Comparison of ENCODE assay signal across 34 mouse cellular contexts in genomic region chr10:52160604-52161003, GRCm38 (mm10). TPM values are rescaled to one million over a fixed set of nuclear protein-coding genes. Genes with fewer than 3 reads are reported as not detected.
DNase-seq lines count a peak whose midpoint lies in the region; ATAC-seq and TF ChIP-seq lines count a peak whose summit lies in the region.
"Had no signal": no experiment of that assay in that cellular context is flagged by ENCODE, and none has a peak within 500 bp of the region (broad histone marks: within the 10 kb centered on the region; RNA-seq: fewer than 3 reads in every experiment).

No protein-coding gene starts in this region.

- no peak overlapping the region for H3K4me3 ChIP-seq in kidney, postnatal 0 days (replicated peaks; ENCODE audit: low read depth, low read length)
- H3K4me3 ChIP-seq in lung, postnatal 0 days (ENCODE audit: low read depth, low read length), result no peak overlapping the region
- H3K4me3 ChIP-seq: embryonic facial prominence, embryonic 12.5 days; kidney, embryonic 15.5 days; midbrain, embryonic 15.5 days had no signal

- H3K4me1 ChIP-seq in kidney, postnatal 0 days (replicated peaks; ENCODE audit: insufficient read depth, low read length), result no peaks in the 10 kb centered on the region
- no peaks in the 10 kb centered on the region for H3K4me1 ChIP-seq in lung, postnatal 0 days (ENCODE audit: insufficient read depth, low read depth, low read length)
- H3K4me1 ChIP-seq: embryonic facial prominence, embryonic 12.5 days; kidney, embryonic 15.5 days; midbrain, embryonic 15.5 days had no signal

- ATAC-seq in kidney, postnatal 0 days (replicated peaks; ENCODE audit: low FRiP score, low read depth), result no peak
- no peak for ATAC-seq in lung, postnatal 0 days
- ATAC-seq: forebrain, embryonic 14.5 days; midbrain, embryonic 15.5 days; Patski had no signal

- DNase-seq in kidney, postnatal 0 days (ENCODE audit: low spot score), result no peak
- DNase-seq in kidney, postnatal 14 days, result no peak
- no peak for DNase-seq in lung, postnatal 0 days (ENCODE audit: low spot score)
- DNase-seq in lung, postnatal 14 days, result no peak
- peak; percentile 10 for DNase-seq in ZHBTc4 (ENCODE audit: low read depth, low spot score)
- no peak for DNase-seq in spleen, postnatal 4 days (ENCODE audit: low spot score in 2 of 2)
- no peak for DNase-seq in left cerebral cortex, adult 11 months (ENCODE audit: low spot score)
- DNase-seq: adrenal gland, postnatal 25 days; B cell, adult 2 months; cerebellum, adult 18-20 months; cerebellum, postnatal 10 days; gastrocnemius, postnatal 25 days; heart, adult 11 months; heart, postnatal 36 days; kidney, adult 18-20 months; kidney, postnatal 4 days; liver; lung, adult 18-20 months; right cerebral cortex, postnatal 25 days; thymus, adult 18-20 months; thymus, postnatal 25 days had no signal

- peak; percentile 12; the same call in 1 of the 2 replicates for TF ChIP-seq CTCF in kidney, postnatal 0 days (IDR thresholded peaks at IDR 0.05; ENCODE audit: low read depth)
- peak; percentile 55 for TF ChIP-seq CTCF in lung, postnatal 0 days (IDR thresholded peaks at IDR 0.05)

- no peaks in the 10 kb centered on the region for H3K36me3 ChIP-seq in kidney, postnatal 0 days (ENCODE audit: insufficient read depth, low read length)
- no peaks in the 10 kb centered on the region for H3K36me3 ChIP-seq in lung, postnatal 0 days (ENCODE audit: insufficient read depth, low read length)
- H3K36me3 ChIP-seq: embryonic facial prominence, embryonic 12.5 days; G1E; kidney, embryonic 15.5 days; midbrain, embryonic 15.5 days had no signal

- H3K9ac ChIP-seq in kidney, postnatal 0 days (ENCODE audit: low read depth, low read length), result no peak overlapping the region
- H3K9ac ChIP-seq in lung, postnatal 0 days (replicated peaks; ENCODE audit: low read depth), result no peak overlapping the region
- H3K9ac ChIP-seq: embryonic facial prominence, embryonic 12.5 days; hindbrain, embryonic 14.5 days; kidney, embryonic 15.5 days; midbrain, embryonic 15.5 days had no signal

- no peaks in the 10 kb centered on the region for H3K27me3 ChIP-seq in kidney, postnatal 0 days (ENCODE audit: insufficient read depth, low read length)
- no peaks in the 10 kb centered on the region for H3K27me3 ChIP-seq in lung, postnatal 0 days (replicated peaks; ENCODE audit: insufficient read depth, low read length)
- H3K27me3 ChIP-seq: embryonic facial prominence, embryonic 12.5 days; kidney, embryonic 15.5 days; midbrain, embryonic 15.5 days had no signal

- TF ChIP-seq EP300 in lung, postnatal 0 days (IDR thresholded peaks at IDR 0.05), result no peak

- no peak overlapping the region for H3K4me2 ChIP-seq in kidney, postnatal 0 days (ENCODE audit: low read length)
- H3K4me2 ChIP-seq in lung, postnatal 0 days (replicated peaks; ENCODE audit: low read depth, low read length), result no peak overlapping the region
- H3K4me2 ChIP-seq: embryonic facial prominence, embryonic 12.5 days; heart, embryonic 11.5 days; hindbrain, embryonic 14.5 days; kidney, embryonic 15.5 days; midbrain, embryonic 15.5 days had no signal

- no peaks in the 10 kb centered on the region for H3K9me3 ChIP-seq in kidney, postnatal 0 days (replicated peaks; ENCODE audit: low read length)
- no peaks in the 10 kb centered on the region for H3K9me3 ChIP-seq in lung, postnatal 0 days (ENCODE audit: low read length)
- H3K9me3 ChIP-seq: embryonic facial prominence, embryonic 12.5 days; G1E; kidney, embryonic 15.5 days; midbrain, embryonic 15.5 days had no signal

- 55% methylated on average over 3 of the region's 3 CpGs for WGBS in kidney, postnatal 0 days
- 28% methylated on average over 3 of the region's 3 CpGs for WGBS in lung, postnatal 0 days

- no peak overlapping the region for H3K27ac ChIP-seq in kidney, postnatal 0 days
- no peak overlapping the region for H3K27ac ChIP-seq in lung, postnatal 0 days (ENCODE audit: low read length)
- H3K27ac ChIP-seq: embryonic facial prominence, embryonic 12.5 days; hindbrain, embryonic 14.5 days; kidney, embryonic 15.5 days; macrophage; midbrain, embryonic 15.5 days had no signal

RNA-seq across cellular contexts. Expression of gene Ros1, which starts 34.4 kb away (rescaled TPM):
- 1.2 and 1.4 TPM in 2 replicates for polyA plus RNA-seq in kidney, postnatal 0 days (2015; fragmentation: Nextera tagmentation; extraction: Ambion mirVana)
- 1.2 and 1.4 TPM in 2 replicates for polyA plus RNA-seq in lung, postnatal 0 days (2015; fragmentation: Nextera tagmentation; extraction: Ambion mirVana)
- polyA plus RNA-seq: brain, embryonic 14.5 days; embryonic facial prominence, embryonic 12.5 days; forebrain, embryonic 14.5 days; G1E; heart, embryonic 11.5 days; heart, embryonic 16.5 days; hindbrain, embryonic 14.5 days; limb, embryonic 11.5 days; macrophage; midbrain, embryonic 15.5 days; neural tube, embryonic 11.5 days had no signal
